Mouse (Mus musculus): ENCODE data around the gene Slc15a4.
A peak's percentile ranks its signal among the peaks of the same experiment; 100 is the strongest.

DNA sequence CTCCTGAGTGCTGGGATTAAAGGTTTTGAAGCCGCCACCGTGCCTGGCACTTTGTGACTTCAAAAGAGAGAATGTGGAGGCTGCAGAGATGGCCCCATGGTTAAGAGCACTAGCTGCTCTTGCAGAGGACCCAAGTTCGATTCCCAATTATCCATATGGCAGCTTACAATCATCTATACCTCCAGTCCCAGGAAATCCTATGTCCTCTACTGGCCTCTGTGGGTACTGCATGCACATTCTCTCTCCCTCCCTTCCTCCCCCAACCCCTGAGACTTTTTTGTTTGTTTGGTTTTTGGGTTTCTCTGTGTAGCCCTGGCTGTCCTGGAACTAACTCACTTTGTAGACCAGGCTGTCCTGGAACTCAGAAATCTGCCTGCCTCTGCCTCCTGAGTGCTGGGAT, 26.6 kb upstream of the Slc15a4 start:
- peak; percentile 33 for TF ChIP-seq CTCF (IDR thresholded peaks at IDR 0.05)
- no peak for TF ChIP-seq EP300 (IDR thresholded peaks at IDR 0.05)

All from lung, postnatal 0 days (tissue).